Mouse (Mus musculus) liver, embryonic 11.5 days (tissue): ENCODE measurements around the gene Actr1a. TPM values are rescaled to one million over a fixed set of nuclear protein-coding genes. Genes with fewer than 3 reads are reported as not detected.

ENCODE experiments used
- ATAC-seq: fragments of 200-750 bp; cut with Nextera tagmentation; replicated peaks from 2 replicates; pipeline ENCODE4 v1.8.0; 2017; ENCODE audit warnings: moderate number of reproducible peaks, mild to moderate bottlenecking, moderate TSS enrichment, moderate library complexity; ENCODE audit not compliant: low FRiP score
- DNase-seq: peaks from one replicate; pipeline ENCODE4 v3.0.0-alpha.2; 2017; ENCODE audit warnings: low spot score
- H3K27ac ChIP-seq: fragments of 300-500 bp; sonication (generic); 2 replicates; pipeline ENCODE4 v1.5.1; 2014; ENCODE audit warnings: mild to moderate bottlenecking, low read depth, low read length, control low read depth
- H3K27me3 ChIP-seq: fragments of 300-500 bp; sonication (generic); replicated peaks from 2 replicates; pipeline ENCODE4 v1.6.1; 2014; ENCODE audit warnings: low read length, mixed read lengths; ENCODE audit not compliant: control insufficient read depth, insufficient read depth
- H3K36me3 ChIP-seq: fragments of 300-500 bp; sonication (generic); 2 replicates; pipeline ENCODE4 v1.6.1; 2014; ENCODE audit warnings: mild to moderate bottlenecking, low read length, moderate library complexity, mixed read lengths; ENCODE audit not compliant: control insufficient read depth, insufficient read depth
- H3K4me1 ChIP-seq: fragments of 300-500 bp; sonication (generic); replicated peaks from 2 replicates; pipeline ENCODE4 v1.6.1; 2014; ENCODE audit warnings: low read length, mixed read lengths; ENCODE audit not compliant: control insufficient read depth, insufficient read depth
- H3K4me2 ChIP-seq: fragments of 300-500 bp; sonication (generic); 2 replicates; pipeline ENCODE4 v1.6.1; 2014; ENCODE audit warnings: mild to moderate bottlenecking, control low read depth, moderate library complexity
- H3K4me3 ChIP-seq: fragments of 300-500 bp; sonication (generic); 2 replicates; pipeline ENCODE4 v1.5.1; 2014; ENCODE audit warnings: low read depth, low read length, control low read depth
- H3K9ac ChIP-seq: fragments of 300-500 bp; sonication (generic); 2 replicates; pipeline ENCODE4 v1.6.1; 2014; ENCODE audit warnings: low read depth, low read length, control low read depth
- H3K9me3 ChIP-seq: fragments of 300-500 bp; sonication (generic); 2 replicates; pipeline ENCODE4 v1.6.1; 2016; ENCODE audit warnings: low read length, inconsistent platforms, mixed read lengths; ENCODE audit not compliant: control insufficient read depth
- WGBS: fragments of 180-500 bp; shearing (Covaris S2); extraction: QIAGEN DNeasy Blood & Tissue Kit; methylation state at CpG from one replicate; pipeline ENCODE4 v1.1.7; 2014; 5-methylcytosine and 5-hydroxymethylcytosine counted together
- polyA plus RNA-seq: library from polyadenylated mRNA; unstranded; fragments of >200 nt; fragmentation: Nextera tagmentation; extraction: Ambion mirVana; gene quantifications from 2 replicates; pipeline ENCODE4 v1.2.1, GENCODE M21; 2014

Gene Actr1a
- polyA plus RNA-seq, 1 experiment from 2014 or later: 90.6 TPM

- H3K36me3 ChIP-seq: no peaks in the 10 kb centered on the region; the same call in 1 of the 2 replicates
- peaks cover 8% of the 10 kb centered on the region for H3K4me1 ChIP-seq
- ATAC-seq (no peak), DNase-seq (no peak)
- no peak overlapping the region for H3K4me3 ChIP-seq
- H3K4me2 ChIP-seq: no peak overlapping the region
- WGBS: 66% methylated on average over 3 of the region's 3 CpGs
- no peak overlapping the region for H3K27ac ChIP-seq
- H3K9me3 ChIP-seq: no peaks in the 10 kb centered on the region
- H3K9ac ChIP-seq: no peak overlapping the region
- H3K27me3 ChIP-seq: no peaks in the 10 kb centered on the region
Measured at GRCm38 (mm10) chr19:46409506-46409905, 14.0 kb upstream of the Actr1a start.

GRCm38 (mm10) chr19:46406592-46407386 is 11.2 kb upstream of the Actr1a start:
- H3K4me2 ChIP-seq: no peak overlapping the region
- H3K27ac ChIP-seq: peak overlapping the region; percentile 19; the same call in 1 of the 2 replicates
- DNase-seq (no peak), ATAC-seq (no peak)
- no peak overlapping the region for H3K9ac ChIP-seq
- WGBS: 75% methylated on average over 8 of the region's 8 CpGs
- H3K27me3 ChIP-seq: no peaks in the 10 kb centered on the region
- peaks cover 3% of the 10 kb centered on the region; the same call in 1 of the 2 replicates for H3K36me3 ChIP-seq
- no peak overlapping the region for H3K4me3 ChIP-seq
- no peaks in the 10 kb centered on the region for H3K9me3 ChIP-seq
- H3K4me1 ChIP-seq: peaks cover 8% of the 10 kb centered on the region

DNA sequence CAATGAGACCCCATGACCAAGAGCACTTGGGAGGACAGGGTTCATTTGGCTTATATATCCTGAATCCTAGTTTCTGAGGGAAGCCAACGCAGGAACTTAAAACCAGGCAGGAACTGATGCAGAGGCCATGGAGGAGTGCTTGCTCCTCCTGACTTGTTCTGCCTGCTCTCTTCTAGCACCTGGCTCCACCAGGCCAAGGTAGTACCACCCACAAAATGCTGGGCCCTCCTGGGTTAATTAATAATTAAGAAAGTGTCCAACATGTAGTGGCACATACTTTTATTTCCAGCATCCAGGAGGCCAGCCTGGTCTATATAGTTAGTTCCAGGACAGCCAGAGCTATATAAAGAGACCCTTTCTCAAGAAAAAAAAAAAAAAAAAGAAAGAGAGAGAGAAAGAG is 8.5 kb upstream of the Actr1a start:
- no peak overlapping the region for H3K4me3 ChIP-seq
- peaks cover 10% of the 10 kb centered on the region for H3K4me1 ChIP-seq
- no peak overlapping the region for H3K27ac ChIP-seq
- no peaks in the 10 kb centered on the region for H3K27me3 ChIP-seq
- H3K4me2 ChIP-seq: no peak overlapping the region
- peaks cover 8% of the 10 kb centered on the region for H3K36me3 ChIP-seq
- DNase-seq (no peak), ATAC-seq (no peak)
- no peak overlapping the region for H3K9ac ChIP-seq
- 96% methylated on average over 1 of the region's 1 CpGs for WGBS
- H3K9me3 ChIP-seq: no peaks in the 10 kb centered on the region

- DNase-seq (no peak), ATAC-seq (no peak)
- no peaks in the 10 kb centered on the region for H3K27me3 ChIP-seq
- H3K27ac ChIP-seq: no peak overlapping the region
- H3K4me1 ChIP-seq: peaks cover 18% of the 10 kb centered on the region
- WGBS: 86% methylated on average over 7 of the region's 7 CpGs
- H3K4me3 ChIP-seq: no peak overlapping the region
- H3K9me3 ChIP-seq: no peaks in the 10 kb centered on the region
- H3K4me2 ChIP-seq: no peak overlapping the region
- no peak overlapping the region for H3K9ac ChIP-seq
- peaks cover 8% of the 10 kb centered on the region for H3K36me3 ChIP-seq
Measured at GRCm38 (mm10) chr19:46400558-46400957, 5.0 kb upstream of the Actr1a start.

- H3K4me1 ChIP-seq: peaks cover 18% of the 10 kb centered on the region
- H3K9ac ChIP-seq: no peak overlapping the region
- no peak overlapping the region for H3K4me3 ChIP-seq
- WGBS: 85% methylated on average over 7 of the region's 7 CpGs
- ATAC-seq (no peak), DNase-seq (no peak)
- no peak overlapping the region for H3K27ac ChIP-seq
- H3K27me3 ChIP-seq: no peaks in the 10 kb centered on the region
- peaks cover 8% of the 10 kb centered on the region for H3K36me3 ChIP-seq
- no peaks in the 10 kb centered on the region for H3K9me3 ChIP-seq
- no peak overlapping the region for H3K4me2 ChIP-seq
Measured at GRCm38 (mm10) chr19:46399886-46400285, 4.3 kb upstream of the Actr1a start.

DNA sequence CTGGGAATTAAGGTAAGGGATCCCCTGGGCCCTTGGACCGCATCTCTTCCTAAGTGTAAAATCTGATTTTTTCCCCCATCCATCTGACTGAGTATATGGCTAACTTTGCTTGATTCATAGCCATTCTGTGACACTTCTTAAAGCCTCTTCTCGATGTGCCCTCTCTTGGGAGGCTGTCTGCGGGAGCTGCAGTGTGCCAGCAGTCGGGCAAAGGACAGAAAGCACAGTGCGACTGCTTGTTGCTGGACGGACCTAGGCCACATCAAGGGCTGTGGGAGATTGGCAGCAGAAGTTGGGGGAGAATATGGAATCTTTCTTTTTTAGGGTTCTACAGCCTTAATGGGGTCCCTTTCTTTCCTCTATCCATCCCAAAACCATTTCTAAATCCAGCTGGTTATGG is 3.8 kb upstream of the Actr1a start:
- Histone ChIP-seq H3K4me1 (peaks cover 21% of the 10 kb centered on the region), H3K9ac (no peak overlapping the region), H3K27me3 (no peaks in the 10 kb centered on the region), H3K4me3 (no peak overlapping the region), H3K9me3 (no peaks in the 10 kb centered on the region), H3K27ac (no peak overlapping the region), H3K36me3 (peaks cover 8% of the 10 kb centered on the region), H3K4me2 (no peak overlapping the region)
- DNase-seq: no peak
- ATAC-seq: no peak
- 89% methylated on average over 6 of the region's 6 CpGs for WGBS

GRCm38 (mm10) chr19:46398401-46398800 is 2.9 kb upstream of the Actr1a start:
- no peak overlapping the region for H3K9ac ChIP-seq
- H3K27ac ChIP-seq: no peak overlapping the region

GRCm38 (mm10) chr19:46397436-46398001 is 2.0 kb upstream of the Actr1a start:
- Histone ChIP-seq H3K9ac (peak overlapping the region; percentile 85), H3K27me3 (no peaks in the 10 kb centered on the region), H3K4me2 (peak overlapping the region; percentile 95), H3K4me3 (peak overlapping the region; percentile 89), H3K36me3 (peaks cover 5% of the 10 kb centered on the region), H3K27ac (peak overlapping the region; percentile 68; the same call in 1 of the 2 replicates), H3K4me1 (peaks cover 27% of the 10 kb centered on the region), H3K9me3 (no peaks in the 10 kb centered on the region)
- no peak for ATAC-seq
- DNase-seq: no peak
- WGBS: 4% methylated on average over 19 of the region's 19 CpGs

More at GRCm38 (mm10) chr19:46398401-46398800, 2.9 kb upstream of the Actr1a start:
- H3K36me3 ChIP-seq: peaks cover 5% of the 10 kb centered on the region
- DNase-seq: no peak
- H3K4me3 ChIP-seq: no peak overlapping the region; the same call in 1 of the 2 replicates
- peaks cover 27% of the 10 kb centered on the region for H3K4me1 ChIP-seq
- no peaks in the 10 kb centered on the region for H3K9me3 ChIP-seq
- peak overlapping the region; percentile 95 for H3K4me2 ChIP-seq
- ATAC-seq: no peak
- WGBS: 55% methylated on average over 3 of the region's 3 CpGs
- H3K27me3 ChIP-seq: no peaks in the 10 kb centered on the region
